Mouse (Mus musculus) testis, adult 2 months (tissue): Measurements from ENCODE around the gene Ntn3.

Source experiments
- CTCF ChIP-seq: fragments of 200-500 bp; IDR thresholded peaks from 2 replicates; pipeline ENCODE4 v1.5.1; 2012; ENCODE audit warnings: low read depth, mild to moderate bottlenecking, inconsistent platforms, low read length, moderate library complexity; ENCODE audit not compliant: control insufficient read depth, insufficient read depth, insufficient replicate concordance
- POLR2A ChIP-seq: fragments of 200-500 bp; IDR thresholded peaks from 2 replicates; pipeline ENCODE4 v1.6.1; 2012; ENCODE audit warnings: low read depth, mild to moderate bottlenecking, inconsistent platforms, low read length, moderate library complexity; ENCODE audit not compliant: control insufficient read depth

DNA sequence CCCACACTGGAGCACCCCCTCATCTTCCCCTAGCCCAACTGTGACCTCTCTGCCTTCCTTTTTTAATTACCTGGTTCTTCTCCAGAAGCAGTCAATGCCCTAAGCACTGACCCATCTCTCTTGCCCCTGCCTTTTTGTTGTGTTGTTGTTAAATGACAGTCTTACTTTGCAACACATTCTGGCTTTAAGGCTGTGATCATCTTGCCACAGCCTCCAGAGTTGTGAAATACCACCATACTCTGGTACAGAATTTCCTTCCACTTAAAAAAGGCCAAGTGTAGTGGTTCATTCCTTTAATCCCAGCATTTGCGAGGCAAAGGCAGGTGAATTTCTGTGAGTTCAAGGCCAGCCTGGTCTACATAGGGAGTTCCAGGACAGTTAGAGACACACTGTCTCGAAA, 18.4 kb downstream of the Ntn3 start:
- TF ChIP-seq CTCF (no peak), POLR2A (no peak)
